Mouse (Mus musculus) heart, postnatal 0 days (tissue): ENCODE data around the gene Gramd1c. TPM values are rescaled to one million over a fixed set of nuclear protein-coding genes. Genes with fewer than 3 reads are reported as not detected.

Experiments used
- ATAC-seq: fragments of 200-750 bp; cut with Nextera tagmentation; 2 replicates; pipeline ENCODE4 v1.8.0; 2017; ENCODE audit warnings: low read depth, moderate number of reproducible peaks, moderate library complexity; ENCODE audit not compliant: insufficient read depth
- DNase-seq: peaks from one replicate; pipeline ENCODE4 v3.0.0-alpha.2; 2016; ENCODE audit warnings: low spot score
- H3K27ac ChIP-seq: fragments of 300-500 bp; sonication (generic); 2 replicates; pipeline ENCODE4 v1.5.1; 2014; ENCODE audit warnings: low read depth, mild to moderate bottlenecking
- H3K27me3 ChIP-seq: fragments of 300-500 bp; sonication (generic); 2 replicates; pipeline ENCODE4 v1.6.1; 2014; ENCODE audit warnings: low read length, mixed read lengths; ENCODE audit not compliant: control insufficient read depth, insufficient read depth
- H3K36me3 ChIP-seq: fragments of 300-500 bp; sonication (generic); replicated peaks from 2 replicates; pipeline ENCODE4 v1.6.1; 2014; ENCODE audit warnings: low read length, mixed read lengths; ENCODE audit not compliant: control insufficient read depth, insufficient read depth
- H3K4me1 ChIP-seq: fragments of 300-500 bp; sonication (generic); 2 replicates; pipeline ENCODE4 v1.6.1; 2014; ENCODE audit warnings: antibody characterized with exemption; ENCODE audit not compliant: control insufficient read depth, insufficient read depth
- H3K4me2 ChIP-seq: fragments of 300-500 bp; sonication (generic); 2 replicates; pipeline ENCODE4 v1.6.1; 2014; ENCODE audit warnings: low read depth, mild to moderate bottlenecking, low read length, moderate library complexity
- H3K4me3 ChIP-seq: fragments of 300-500 bp; sonication (generic); 2 replicates; pipeline ENCODE4 v1.5.1; 2014; ENCODE audit warnings: low read depth, low read length
- H3K9ac ChIP-seq: fragments of 300-500 bp; sonication (generic); replicated peaks from 2 replicates; pipeline ENCODE4 v1.6.1; 2014; ENCODE audit warnings: low read depth, low read length, mixed read lengths
- H3K9me3 ChIP-seq: fragments of 300-500 bp; sonication (generic); replicated peaks from 2 replicates; pipeline ENCODE4 v1.6.1; 2016; ENCODE audit warnings: low read length; ENCODE audit not compliant: control insufficient read depth
- CTCF ChIP-seq: IDR thresholded peaks from 2 replicates; pipeline ENCODE4 v1.5.1; 2016; ENCODE audit warnings: antibody characterized with exemption, control low read depth, low read depth
- EP300 ChIP-seq: IDR thresholded peaks from 2 replicates; pipeline ENCODE4 v1.6.1; 2016; ENCODE audit warnings: antibody characterized with exemption, low read depth
- WGBS: fragments of 180-500 bp; shearing (Covaris S2); extraction: QIAGEN DNeasy Blood & Tissue Kit; methylation state at CpG from one replicate; pipeline ENCODE4 v1.1.7; 2014; 5-methylcytosine and 5-hydroxymethylcytosine counted together
- polyA plus RNA-seq: library from polyadenylated mRNA; unstranded; fragments of >200 nt; fragmentation: Nextera tagmentation; extraction: Ambion mirVana; gene quantifications from 2 replicates; pipeline ENCODE4 v1.2.1, GENCODE M21; 2015
- total RNA-seq: library from RNA; depleted of rRNA; stranded (reverse); fragments of >200 nt; gene quantifications from 2 replicates; pipeline ENCODE4 v1.2.3, GENCODE M21; 2014; ENCODE audit warnings: low replicate concordance

Gramd1c gene
- total and polyA plus RNA-seq, 2 experiments from 2014 or later = 1.0 to 2.0 TPM

DNA sequence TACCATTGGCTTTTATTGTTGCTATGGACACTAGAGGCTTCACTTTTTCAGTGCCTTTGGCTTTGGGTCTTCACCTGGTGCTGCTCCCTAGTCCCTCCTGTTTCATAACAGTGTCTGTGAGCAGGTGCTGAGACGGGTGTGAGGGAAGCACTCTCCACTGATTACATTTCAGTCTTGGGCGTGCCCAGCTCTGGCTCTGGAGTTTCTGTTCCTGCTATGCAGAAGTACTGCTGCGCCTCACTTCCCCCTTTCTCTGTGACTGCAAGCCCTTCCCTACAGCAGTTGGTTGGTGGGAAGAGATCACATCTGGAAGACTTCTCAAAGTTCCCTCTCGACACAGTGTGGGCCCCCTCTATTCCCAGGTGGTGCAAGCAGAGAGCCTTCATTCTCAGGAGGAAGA is 111.6 kb downstream of the Gramd1c start:
- DNase-seq (no peak), ATAC-seq (no peak)
- Histone ChIP-seq H3K9ac (no peak overlapping the region), H3K9me3 (no peaks in the 10 kb centered on the region), H3K4me2 (no peak overlapping the region), H3K36me3 (0 out of 2 replicates have a peak, but pooled peaks cover 6% of the 10 kb centered on the region), H3K4me1 (no peaks in the 10 kb centered on the region), H3K27me3 (no peaks in the 10 kb centered on the region), H3K27ac (no peak overlapping the region), H3K4me3 (no peak overlapping the region)
- TF ChIP-seq CTCF = no peak
- no peak for TF ChIP-seq EP300
- WGBS = 72% methylated on average over 4 of the region's 4 CpGs

DNA sequence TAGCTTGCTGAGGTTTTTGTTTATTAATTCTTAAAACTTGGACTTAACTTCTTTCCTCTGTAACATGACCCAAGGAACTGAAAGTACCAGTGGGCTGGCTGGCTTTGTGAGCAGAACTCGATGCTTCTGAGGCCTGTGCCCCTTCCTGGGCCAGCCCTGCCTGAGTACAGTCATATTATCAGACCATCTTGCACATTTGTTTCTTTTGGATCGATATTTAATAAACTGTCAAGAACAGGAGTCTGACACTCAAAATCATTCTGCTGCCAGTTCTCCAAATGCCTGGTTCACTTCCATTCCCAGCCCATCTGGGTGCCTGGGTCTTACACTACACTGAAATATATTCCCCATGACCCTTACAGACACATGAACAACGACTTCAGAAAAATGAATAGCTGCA is 117.3 kb downstream of the Gramd1c start:
- Histone ChIP-seq H3K9me3 (no peaks in the 10 kb centered on the region), H3K9ac (no peak overlapping the region), H3K27me3 (no peaks in the 10 kb centered on the region), H3K36me3 (no peaks in the 10 kb centered on the region), H3K27ac (no peak overlapping the region), H3K4me1 (no peaks in the 10 kb centered on the region), H3K4me2 (no peak overlapping the region), H3K4me3 (no peak overlapping the region)
- DNase-seq (no peak), ATAC-seq (no peak)
- 64% methylated on average over 3 of the region's 3 CpGs for WGBS
- TF ChIP-seq CTCF = no peak
- TF ChIP-seq EP300 = no peak

DNA sequence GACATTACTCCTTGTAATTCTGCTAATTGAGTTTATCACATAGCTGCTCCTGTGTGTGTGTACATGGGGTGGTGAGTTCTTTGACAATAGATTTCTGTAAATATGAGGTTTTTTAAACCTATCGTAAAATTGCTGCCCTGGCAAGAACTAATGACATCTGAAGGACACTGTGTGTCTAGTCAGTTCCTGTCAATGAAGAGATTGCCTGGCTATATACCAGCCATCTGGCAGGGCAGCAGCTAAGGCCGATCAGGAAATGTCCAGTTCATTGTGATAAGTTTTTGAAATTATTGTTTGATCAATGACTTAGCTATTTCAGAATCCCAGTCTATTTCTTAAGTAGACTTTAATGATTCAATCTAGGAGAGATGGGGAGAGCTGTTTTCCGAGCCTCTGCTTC is 117.8 kb downstream of the Gramd1c start:
- no peak for TF ChIP-seq EP300
- TF ChIP-seq CTCF = no peak
- Histone ChIP-seq H3K9me3 (no peaks in the 10 kb centered on the region), H3K36me3 (no peaks in the 10 kb centered on the region), H3K9ac (no peak overlapping the region), H3K4me2 (no peak overlapping the region), H3K27me3 (no peaks in the 10 kb centered on the region), H3K4me1 (no peaks in the 10 kb centered on the region), H3K4me3 (no peak overlapping the region), H3K27ac (no peak overlapping the region)
- DNase-seq = no peak
- 79% methylated on average over 3 of the region's 3 CpGs for WGBS
- no peak for ATAC-seq

DNA sequence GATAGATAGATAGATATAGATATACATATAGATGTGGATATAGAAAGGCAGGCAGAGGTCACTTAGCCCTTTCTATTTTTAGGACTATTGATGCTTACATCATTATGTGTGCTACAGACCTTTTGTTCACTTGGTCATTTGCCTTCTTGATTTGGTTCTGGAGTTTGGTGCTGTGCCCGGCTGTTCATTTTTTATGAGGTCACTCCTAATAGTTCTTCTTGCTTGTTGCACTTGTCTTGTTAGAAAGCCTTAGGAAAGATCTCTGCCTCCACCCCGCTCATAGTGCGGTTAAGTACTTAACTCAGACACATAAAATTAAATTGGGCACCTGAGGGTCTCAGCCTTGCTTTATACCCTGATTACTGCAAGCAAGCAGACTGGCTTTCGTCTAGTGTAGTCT is 122.3 kb downstream of the Gramd1c start:
- Histone ChIP-seq H3K4me2 (no peak overlapping the region), H3K36me3 (no peaks in the 10 kb centered on the region), H3K4me3 (no peak overlapping the region), H3K4me1 (no peaks in the 10 kb centered on the region), H3K9ac (no peak overlapping the region), H3K9me3 (no peaks in the 10 kb centered on the region), H3K27ac (no peak overlapping the region), H3K27me3 (no peaks in the 10 kb centered on the region)
- TF ChIP-seq CTCF (no peak), EP300 (no peak)
- WGBS = 91% methylated on average over 4 of the region's 4 CpGs
- DNase-seq (no peak), ATAC-seq (no peak)

DNA sequence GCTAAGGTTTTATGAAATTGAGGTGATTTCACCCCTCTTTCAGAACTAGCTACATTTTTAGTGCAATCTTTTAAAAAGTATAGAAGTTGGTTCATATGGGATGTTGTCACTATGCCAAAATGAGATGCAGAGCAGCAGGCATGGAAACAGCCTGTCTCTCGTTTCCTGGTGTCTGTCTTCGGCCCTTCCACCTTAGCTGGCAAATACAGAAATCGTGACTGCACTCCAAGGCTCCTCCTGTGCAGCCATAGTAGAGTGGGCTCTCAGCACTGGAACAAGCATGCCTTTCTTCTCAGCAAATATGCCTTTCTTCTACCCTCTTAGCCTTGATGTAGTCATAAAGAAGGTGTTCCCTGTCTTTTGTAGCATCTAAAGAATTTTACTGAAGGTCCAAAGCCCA is 127.3 kb downstream of the Gramd1c start:
- Histone ChIP-seq H3K27ac (no peak overlapping the region), H3K36me3 (no peaks in the 10 kb centered on the region), H3K4me3 (no peak overlapping the region), H3K4me1 (no peaks in the 10 kb centered on the region), H3K9ac (no peak overlapping the region), H3K9me3 (no peaks in the 10 kb centered on the region), H3K4me2 (no peak overlapping the region), H3K27me3 (no peaks in the 10 kb centered on the region)
- 67% methylated on average over 3 of the region's 3 CpGs for WGBS
- ATAC-seq = no peak
- no peak for DNase-seq
- TF ChIP-seq EP300 (no peak), CTCF (no peak)

DNA sequence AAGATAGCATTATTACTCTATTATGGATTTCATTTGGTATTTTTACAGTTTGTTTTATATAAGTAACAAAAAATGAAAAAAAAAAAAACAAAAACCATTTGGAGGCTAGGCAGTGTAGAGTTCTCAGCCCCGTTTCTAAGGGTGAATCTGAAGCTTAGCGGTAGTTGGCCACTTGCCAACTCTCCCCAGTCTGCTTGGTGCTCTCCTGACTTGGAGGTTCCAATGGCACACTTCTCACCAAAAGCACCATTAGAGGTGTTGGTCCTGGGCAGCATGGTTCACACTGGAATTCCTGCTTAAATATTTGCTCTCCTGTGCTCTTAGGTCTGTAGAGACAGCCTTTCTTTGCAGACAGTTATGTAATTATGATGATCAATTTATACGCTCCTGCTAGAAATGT is 127.8 kb downstream of the Gramd1c start:
- Histone ChIP-seq H3K27ac (no peak overlapping the region), H3K9ac (no peak overlapping the region), H3K4me3 (no peak overlapping the region), H3K27me3 (no peaks in the 10 kb centered on the region), H3K4me2 (no peak overlapping the region), H3K4me1 (no peaks in the 10 kb centered on the region), H3K36me3 (no peaks in the 10 kb centered on the region), H3K9me3 (no peaks in the 10 kb centered on the region)
- TF ChIP-seq CTCF (no peak), EP300 (no peak)
- no peak for DNase-seq
- ATAC-seq = no peak
- WGBS = 59% methylated on average over 3 of the region's 3 CpGs
